Mouse (Mus musculus) heart, adult 2 months (tissue): Measurements from ENCODE around the gene Pram1.

Experiments
- CTCF ChIP-seq: fragments of 200-600 bp; IDR thresholded peaks from 2 replicates; pipeline ENCODE4 v1.8.1; 2022; ENCODE audit warnings: antibody characterized with exemption, mild to moderate bottlenecking, moderate library complexity
- EP300 ChIP-seq: fragments of 200-500 bp; IDR thresholded peaks from 2 replicates; pipeline ENCODE4 v1.6.1; 2011; ENCODE audit warnings: low read depth, low read length, control low read depth; ENCODE audit not compliant: insufficient read depth

DNA sequence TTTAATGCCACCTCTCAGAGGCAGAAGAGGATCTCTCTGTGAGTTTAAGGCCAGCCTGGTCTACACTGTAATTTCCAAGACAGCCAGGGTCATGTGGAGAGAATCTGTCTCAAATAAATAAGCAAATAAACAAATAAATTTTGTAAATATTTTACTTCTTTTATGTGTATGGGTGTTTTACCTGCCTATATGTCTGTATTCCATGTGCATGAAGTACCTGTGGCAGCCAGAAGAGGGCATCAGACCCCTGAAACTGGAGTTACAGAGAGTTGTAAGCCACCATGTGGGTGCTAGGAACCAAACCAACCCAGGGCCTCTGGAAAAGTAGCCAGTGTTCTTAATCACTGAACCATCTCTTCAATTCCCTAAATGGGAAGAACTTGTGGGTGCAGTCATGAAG, 40.6 kb upstream of the Pram1 start:
- TF ChIP-seq EP300 = no peak
- no peak for TF ChIP-seq CTCF
